Mouse (Mus musculus) splenic B cell, adult 2 months (primary cell): ENCODE data around the gene Ube2v1.

Source experiments
- DNase-seq: peaks from one replicate; pipeline ENCODE4 v3.0.0-alpha.2; 2011; ENCODE audit warnings: low read depth, low spot score
- H3K27me3 ChIP-seq: 2 replicates; pipeline ENCODE4 v1.6.1; 2012; ENCODE audit warnings: mild to moderate bottlenecking, low read length, moderate library complexity, mixed read lengths; ENCODE audit not compliant: control insufficient read depth, poor library complexity, insufficient read depth, severe bottlenecking
- H3K36me3 ChIP-seq: 2 replicates; pipeline ENCODE4 v1.6.1; 2012; ENCODE audit warnings: mild to moderate bottlenecking, low read length, moderate library complexity, mixed read lengths; ENCODE audit not compliant: control insufficient read depth, poor library complexity, insufficient read depth, severe bottlenecking

The Ube2v1 gene

DNA sequence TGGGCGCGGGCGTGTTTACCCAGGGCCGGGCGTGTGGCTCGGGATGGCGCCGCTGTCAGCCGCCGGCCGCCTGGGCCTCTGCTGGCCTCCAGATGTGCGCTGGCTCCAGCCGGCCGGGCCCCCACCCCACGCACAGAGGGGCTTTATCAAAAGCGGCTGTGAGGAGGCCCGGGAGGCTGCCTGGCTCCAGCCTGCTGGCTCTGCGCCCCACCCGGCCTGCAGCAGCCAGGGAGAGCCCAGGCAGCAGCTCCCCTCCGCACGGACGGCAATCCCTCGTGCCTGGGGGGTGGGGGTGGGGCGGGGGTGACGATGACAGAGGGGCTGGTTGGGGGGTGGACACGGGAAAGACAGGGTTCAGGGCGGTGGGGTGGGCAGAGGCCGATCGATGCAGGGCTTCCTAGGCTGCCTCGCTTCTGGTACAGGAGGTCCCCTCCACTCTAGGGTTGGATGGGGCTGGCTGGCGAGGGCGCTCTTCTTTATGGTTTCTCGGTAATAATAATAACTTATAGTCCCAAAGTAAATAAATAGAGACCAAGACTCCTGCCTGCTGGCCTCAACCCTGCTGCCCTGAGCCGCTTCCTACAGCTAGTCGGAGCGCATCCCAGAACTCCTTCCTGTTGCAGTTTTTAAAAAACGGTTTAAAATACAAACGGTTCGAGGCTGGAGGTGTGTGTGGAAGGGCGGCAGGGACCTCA is 34.3 kb downstream of the Ube2v1 start:
- Histone ChIP-seq H3K36me3 (no peaks in the 10 kb centered on the region), H3K27me3 (no peaks in the 10 kb centered on the region)
- DNase-seq: no peak

DNA sequence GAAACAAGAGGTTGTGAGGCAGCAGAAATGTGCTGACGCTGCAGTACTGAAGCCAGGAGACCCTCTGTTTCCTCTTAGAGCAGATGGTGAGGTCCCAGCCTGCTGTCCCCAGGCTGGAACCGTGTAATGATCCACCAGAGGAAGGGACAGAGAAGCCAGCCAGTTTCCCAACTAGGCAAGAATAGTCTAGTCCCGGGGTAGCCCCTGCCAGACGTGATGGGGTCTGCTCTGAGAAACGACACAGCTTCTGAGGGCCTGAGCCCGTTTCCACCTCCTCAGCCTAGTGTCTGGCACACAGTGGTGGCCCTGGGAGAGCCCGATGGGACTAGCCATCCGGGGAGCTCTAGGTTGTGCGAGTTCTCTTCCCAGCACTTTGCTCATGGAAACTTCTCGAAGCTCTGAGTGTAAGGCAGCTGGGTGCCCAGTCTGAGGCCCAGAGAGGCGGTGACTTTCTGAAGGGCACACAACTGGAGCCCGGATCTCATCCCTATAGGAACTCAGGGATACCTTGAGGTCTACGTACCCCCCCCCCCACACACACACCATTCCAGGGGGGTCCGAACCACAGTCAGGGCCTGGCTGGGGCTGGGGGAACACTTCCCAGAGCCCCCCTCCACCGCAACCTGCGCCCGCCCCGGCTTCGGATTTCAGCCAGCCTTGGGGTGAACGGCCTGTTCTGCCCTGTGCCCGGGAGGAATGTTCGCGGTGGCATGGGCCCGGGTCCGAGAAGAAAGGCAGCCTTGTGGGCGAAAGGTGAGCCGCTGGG is 35.0 kb downstream of the Ube2v1 start:
- no peak for DNase-seq
- H3K27me3 ChIP-seq: no peaks in the 10 kb centered on the region

DNA sequence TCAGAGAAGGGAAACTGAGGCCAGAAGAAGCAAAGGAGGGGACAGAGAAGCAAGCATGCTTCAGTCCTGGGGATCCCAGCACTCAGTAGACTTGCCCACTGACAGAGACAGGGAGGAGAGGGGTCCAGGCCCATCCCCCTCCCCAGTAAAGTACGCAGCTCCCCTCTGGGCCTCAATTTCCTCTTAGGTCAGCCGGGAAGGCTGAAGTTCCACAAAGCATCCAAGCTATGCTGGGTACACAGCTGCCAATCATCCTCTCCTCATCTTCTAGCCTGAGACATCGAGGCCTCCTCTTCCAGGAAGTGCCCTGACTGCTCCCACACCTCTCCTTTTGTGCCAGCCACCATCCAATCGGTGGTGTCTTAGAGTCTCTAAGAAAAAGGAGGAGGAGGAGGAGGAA is 35.6 kb downstream of the Ube2v1 start:
- no peaks in the 10 kb centered on the region for H3K36me3 ChIP-seq
- H3K27me3 ChIP-seq: no peaks in the 10 kb centered on the region
- DNase-seq: no peak

More for the DNA sequence above, 35.0 kb downstream of the Ube2v1 start:
- no peaks in the 10 kb centered on the region for H3K36me3 ChIP-seq

DNA sequence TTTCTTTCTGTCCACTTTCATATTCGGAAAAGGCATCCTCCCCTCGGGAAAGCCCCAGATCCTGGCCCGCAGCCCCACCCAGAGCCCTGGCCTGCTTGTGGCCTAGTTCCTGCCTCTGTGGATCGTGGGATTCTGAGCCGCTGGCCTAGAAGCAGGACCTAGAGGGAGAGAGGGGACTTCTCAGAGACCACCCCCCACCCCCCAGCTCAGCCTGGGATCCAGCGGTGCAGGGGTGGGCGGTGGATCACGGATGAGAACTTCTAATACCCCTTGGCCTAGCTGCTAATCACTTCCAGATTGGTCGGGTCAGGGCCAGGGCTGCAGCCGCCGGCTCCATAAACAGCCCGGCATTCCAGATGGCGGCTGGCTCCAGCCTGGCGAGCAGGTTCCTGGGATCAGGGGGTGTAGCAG is 36.1 kb downstream of the Ube2v1 start:
- H3K36me3 ChIP-seq: no peaks in the 10 kb centered on the region
- DNase-seq: no peak
- H3K27me3 ChIP-seq: no peaks in the 10 kb centered on the region

DNA sequence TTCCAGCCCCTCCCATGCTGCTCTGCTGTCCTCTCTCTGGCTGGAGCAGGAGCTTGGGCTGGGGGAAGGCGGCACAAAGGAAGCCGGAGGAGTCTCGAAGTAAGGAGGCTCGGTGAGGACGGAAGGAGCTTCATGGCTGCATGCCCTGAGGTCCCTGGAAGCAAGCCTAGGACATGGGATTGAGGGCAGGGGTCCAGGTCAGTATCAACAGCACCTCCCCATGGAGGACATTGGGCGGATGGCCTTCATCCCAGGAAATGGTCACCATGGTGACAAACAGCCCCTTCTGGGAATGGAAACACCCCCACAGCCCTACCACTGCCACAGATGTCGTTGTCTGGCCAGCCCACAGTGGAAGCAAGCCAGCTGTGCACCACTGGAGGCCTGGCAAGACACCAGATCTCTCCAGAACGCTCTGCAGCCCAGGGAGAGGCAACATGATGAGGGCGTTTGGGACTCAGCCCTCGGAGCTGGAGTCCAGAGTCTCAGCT is 37.4 kb downstream of the Ube2v1 start:
- Histone ChIP-seq H3K27me3 (no peaks in the 10 kb centered on the region), H3K36me3 (no peaks in the 10 kb centered on the region)
- no peak for DNase-seq

DNA sequence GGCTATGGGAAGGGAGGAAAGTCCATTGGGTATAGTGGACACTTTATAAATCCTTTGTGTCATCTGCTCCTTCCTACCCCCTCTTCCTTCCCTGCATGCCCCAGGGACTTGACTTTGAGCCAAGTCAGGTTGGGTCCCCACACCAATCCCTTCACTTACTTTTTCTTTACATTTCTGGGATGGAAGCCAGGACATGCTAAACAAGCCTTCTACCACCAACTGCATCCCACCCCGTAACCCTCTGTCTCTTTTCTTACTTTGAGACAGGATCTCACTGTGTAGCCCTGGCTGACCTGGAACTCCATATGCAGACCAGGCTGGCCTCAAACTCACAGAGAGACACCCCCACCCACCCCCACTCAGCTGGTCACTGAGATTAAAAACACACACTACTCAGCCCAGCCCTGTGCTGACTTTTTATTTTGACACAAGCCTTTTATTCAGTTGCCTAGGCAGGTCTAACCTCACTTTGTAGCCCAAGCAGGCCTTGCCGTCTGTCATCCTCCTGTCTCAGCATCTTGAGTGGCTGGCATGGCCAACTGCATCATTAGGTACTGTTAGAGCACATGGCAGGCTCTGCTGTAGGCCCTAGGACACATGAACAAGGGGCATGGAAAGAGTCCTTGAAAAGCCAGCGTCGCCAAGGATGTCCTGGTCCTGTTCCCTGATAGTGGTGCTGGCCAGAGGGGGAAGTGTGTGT is 38.2 kb downstream of the Ube2v1 start:
- DNase-seq: no peak
- Histone ChIP-seq H3K27me3 (no peaks in the 10 kb centered on the region), H3K36me3 (no peaks in the 10 kb centered on the region)

DNA sequence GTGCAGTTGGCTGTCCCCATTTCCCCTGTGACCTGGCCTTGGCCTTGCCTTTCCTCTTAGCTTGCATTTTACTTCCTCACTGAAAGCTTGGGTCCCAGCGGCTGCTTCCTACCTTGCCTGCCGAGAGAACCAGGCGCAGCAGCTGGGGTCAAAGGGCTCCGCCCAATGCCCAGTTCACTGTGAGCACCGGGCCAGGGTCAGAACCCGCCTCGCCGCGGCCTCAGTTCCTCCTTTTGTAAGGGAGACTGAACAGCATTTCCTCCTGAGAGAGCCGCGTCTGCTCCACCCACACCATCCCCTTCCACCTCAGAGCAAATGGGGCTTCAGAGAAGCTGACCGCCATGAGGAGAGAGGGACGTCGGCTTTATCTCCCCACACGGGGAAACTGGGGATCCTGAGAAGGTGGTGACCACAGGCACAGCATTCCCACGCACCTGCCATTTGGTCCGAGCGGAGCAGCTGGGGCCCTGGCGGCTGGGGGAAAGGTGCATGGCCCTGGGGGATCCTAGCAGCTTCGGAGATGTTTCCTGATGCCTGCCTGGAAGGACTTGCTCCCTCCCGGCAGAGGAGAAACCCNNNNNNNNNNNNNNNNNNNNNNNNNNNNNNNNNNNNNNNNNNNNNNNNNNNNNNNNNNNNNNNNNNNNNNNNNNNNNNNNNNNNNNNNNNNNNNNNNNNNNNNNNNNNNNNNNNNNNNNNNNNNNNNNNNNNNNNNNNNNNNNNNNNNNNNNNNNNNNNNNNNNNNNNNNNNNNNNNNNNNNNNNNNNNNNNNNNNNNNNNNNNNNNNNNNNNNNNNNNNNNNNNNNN is 42.9 kb downstream of the Ube2v1 start:
- DNase-seq: peak; percentile 73

DNA sequence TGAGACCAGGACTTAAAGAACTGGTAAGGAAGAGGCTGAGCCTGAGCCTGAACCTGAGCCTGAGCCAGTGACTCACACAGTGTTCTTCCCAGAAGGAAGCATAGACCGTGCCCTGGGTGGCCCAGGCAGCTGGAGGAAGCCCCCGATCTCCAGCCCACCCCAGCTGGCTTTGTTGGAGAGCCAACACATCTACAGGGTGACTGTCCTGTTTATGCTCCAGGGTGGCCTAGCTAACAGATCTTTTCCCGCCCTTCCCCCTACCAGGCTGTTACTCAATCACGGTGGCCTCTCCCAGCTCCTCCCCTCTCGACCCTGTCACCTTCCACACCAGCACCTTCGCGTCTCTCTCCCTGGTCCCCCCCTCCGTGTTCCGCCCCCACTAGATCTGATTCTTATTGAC is 44.9 kb downstream of the Ube2v1 start:
- Histone ChIP-seq H3K36me3 (no peaks in the 10 kb centered on the region), H3K27me3 (no peaks in the 10 kb centered on the region)
- no peak for DNase-seq

More for the DNA sequence above, 42.9 kb downstream of the Ube2v1 start:
- no peaks in the 10 kb centered on the region for H3K36me3 ChIP-seq
- H3K27me3 ChIP-seq: no peaks in the 10 kb centered on the region

DNA sequence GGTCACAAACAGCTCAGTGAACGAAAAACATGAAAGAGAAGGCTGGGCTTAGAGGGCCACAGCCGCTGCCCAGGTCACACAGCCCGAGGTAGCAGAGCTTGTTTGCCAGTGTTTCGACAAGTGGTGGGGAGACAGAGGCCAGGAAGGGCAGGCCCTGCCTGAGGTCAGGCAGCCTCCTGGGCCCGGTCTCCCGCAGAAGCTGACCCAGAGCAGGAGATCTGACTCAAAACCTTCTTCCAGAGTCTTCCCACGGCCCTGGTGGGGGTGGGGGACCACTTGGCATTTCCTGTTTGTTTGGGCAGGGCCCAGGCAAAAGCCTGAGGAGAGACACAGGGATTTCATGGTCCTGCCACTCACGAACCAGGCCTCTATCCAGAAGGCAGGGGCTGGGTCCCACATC is 45.9 kb downstream of the Ube2v1 start:
- no peaks in the 10 kb centered on the region for H3K27me3 ChIP-seq
- no peaks in the 10 kb centered on the region for H3K36me3 ChIP-seq
- DNase-seq: no peak

DNA sequence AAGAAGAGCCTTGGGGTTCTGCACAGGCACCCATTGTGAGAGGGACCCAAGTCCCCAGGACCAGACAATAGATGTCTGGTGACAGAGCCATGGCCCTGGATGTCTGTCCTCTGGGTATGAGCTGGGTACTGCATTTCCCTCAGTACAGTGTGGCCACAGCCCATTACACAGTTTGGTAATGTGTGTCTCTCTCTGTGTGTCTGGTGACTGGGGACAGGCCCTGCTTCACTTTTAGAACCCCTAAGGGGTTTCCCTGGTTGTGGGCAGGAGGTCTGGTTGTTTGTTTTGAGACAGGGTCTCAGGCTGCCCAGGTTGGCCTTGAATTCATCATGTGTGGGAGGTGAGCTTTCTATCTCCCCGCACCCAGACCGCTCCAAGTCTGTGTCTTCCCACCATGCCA is 46.6 kb downstream of the Ube2v1 start:
- no peaks in the 10 kb centered on the region for H3K36me3 ChIP-seq
- H3K27me3 ChIP-seq: no peaks in the 10 kb centered on the region
- DNase-seq: no peak

DNA sequence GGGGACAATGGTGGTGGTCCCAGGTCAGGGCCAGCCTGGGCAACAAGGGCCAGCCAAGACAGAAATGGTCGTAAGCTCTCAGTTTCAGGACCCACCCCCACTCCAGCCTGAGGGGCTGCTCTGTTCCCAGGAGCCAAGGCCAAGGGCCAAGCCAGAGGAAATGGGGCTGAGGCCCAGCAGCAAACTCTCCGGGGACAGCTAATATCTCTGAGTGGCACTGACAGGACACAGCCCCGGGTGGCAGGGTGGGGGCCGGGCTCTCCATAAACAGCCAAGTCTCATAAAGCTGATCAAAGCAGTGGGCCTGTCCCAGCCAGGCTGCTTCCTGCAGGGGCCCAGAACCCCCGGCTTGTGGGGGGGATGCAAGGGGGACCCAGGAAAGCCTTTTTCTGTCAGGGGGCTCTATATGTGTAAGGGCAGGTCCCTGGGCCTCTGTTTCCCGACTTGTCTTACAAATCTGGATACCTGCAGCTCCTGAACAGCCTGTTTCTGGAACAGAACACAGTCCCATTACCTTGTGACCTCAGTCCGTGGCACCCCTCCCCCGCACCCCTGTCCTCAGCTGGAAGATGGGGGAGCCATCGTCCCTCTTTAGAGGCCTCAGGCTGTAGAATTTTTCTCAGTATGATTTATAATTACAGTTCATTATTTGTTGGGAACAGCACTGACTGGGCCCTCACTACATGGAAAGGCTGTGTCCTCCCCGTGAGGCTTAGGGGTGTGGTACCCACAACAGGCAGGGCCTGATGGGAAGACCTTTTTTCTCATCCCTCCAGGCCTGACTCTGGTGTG is 48.5 kb downstream of the Ube2v1 start:
- Histone ChIP-seq H3K36me3 (no peaks in the 10 kb centered on the region), H3K27me3 (no peaks in the 10 kb centered on the region)
- DNase-seq: no peak

DNA sequence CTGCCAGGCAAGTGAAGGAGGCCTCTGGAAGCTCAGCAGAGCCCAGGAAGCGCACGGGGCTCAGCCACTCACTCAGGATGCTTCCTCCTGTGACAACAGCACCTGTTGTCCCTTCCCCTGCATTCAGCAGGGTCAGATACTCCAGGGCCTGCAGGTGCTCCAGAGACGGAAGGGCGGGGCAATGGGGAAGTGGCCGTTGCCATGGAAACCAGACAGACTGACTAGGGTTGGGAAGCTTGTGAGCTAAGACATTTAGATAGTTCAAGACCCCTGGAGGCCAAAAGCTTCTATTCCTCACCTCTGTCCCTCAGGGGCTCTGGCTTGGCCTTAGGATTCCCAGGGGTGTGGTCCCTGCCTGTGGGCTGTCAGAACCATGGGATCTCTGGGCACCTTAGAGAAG is 53.4 kb downstream of the Ube2v1 start:
- Histone ChIP-seq H3K27me3 (no peaks in the 10 kb centered on the region), H3K36me3 (no peaks in the 10 kb centered on the region; the same call in 1 of the 2 replicates)
- DNase-seq: peak; percentile 73

DNA sequence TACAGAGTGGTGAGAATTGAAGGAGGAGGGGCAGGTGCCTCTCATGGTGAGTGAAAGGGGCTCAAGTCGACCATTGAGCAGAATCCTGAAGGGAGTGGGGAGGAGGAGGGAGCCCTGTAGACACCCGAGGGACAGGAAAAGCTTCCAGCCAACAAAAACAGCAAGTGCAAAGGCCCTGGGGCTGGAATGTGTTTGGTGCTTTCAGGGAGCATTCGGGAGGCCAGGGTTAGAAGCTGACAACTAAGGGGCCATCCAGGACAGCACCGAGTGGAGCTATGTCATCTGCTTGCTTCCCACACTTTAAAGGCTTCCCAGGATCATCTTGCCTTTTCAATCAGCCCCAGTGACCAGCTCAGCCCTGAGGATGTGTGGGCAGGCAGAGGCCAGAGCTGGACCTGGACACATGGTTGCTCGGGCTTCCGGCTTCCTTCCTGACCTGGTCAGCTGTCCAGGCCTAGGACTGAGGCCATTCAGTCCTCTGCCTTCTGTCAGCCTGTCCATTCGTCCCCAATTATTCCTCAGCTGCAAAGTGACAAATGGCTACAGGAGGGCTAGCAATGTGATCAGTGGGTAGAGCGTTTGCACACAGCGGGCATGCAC is 54.6 kb downstream of the Ube2v1 start:
- H3K27me3 ChIP-seq: no peaks in the 10 kb centered on the region

More for the DNA sequence above, 54.6 kb downstream of the Ube2v1 start:
- DNase-seq: no peak
- H3K36me3 ChIP-seq: no peaks in the 10 kb centered on the region; the same call in 1 of the 2 replicates
